Mouse (Mus musculus) embryonic facial prominence, embryonic 10.5 days (tissue): ENCODE data around the gene Gm34653. TPM values are rescaled to one million over a fixed set of nuclear protein-coding genes. Genes with fewer than 3 reads are reported as not detected.
"Not testable (repeated sequence)": the region's sequence is repeated elsewhere in the genome, so short reads cannot be mapped to it uniquely, and the experiment has no call there.

Source experiments
- DNase-seq: peaks from one replicate; pipeline ENCODE4 v3.0.0-alpha.2; 2017; ENCODE audit warnings: low spot score
- H3K27ac ChIP-seq: fragments of 300-500 bp; sonication (generic); replicated peaks from 2 replicates; pipeline ENCODE4 v1.5.1; 2016; ENCODE audit warnings: mild to moderate bottlenecking
- H3K27me3 ChIP-seq: fragments of 300-500 bp; sonication (generic); replicated peaks from 2 replicates; pipeline ENCODE4 v1.6.1; 2016; ENCODE audit warnings: low read depth, mild to moderate bottlenecking; ENCODE audit not compliant: poor library complexity, severe bottlenecking
- H3K36me3 ChIP-seq: fragments of 300-500 bp; sonication (generic); replicated peaks from 2 replicates; pipeline ENCODE4 v1.6.1; 2016; ENCODE audit warnings: mild to moderate bottlenecking, moderate library complexity
- H3K4me1 ChIP-seq: fragments of 300-500 bp; sonication (generic); 2 replicates; pipeline ENCODE4 v1.6.1; 2016
- H3K4me3 ChIP-seq: fragments of 300-500 bp; sonication (generic); 2 replicates; pipeline ENCODE4 v1.5.1; 2016; ENCODE audit warnings: mild to moderate bottlenecking, moderate library complexity
- H3K9me3 ChIP-seq: fragments of 300-500 bp; sonication (generic); 2 replicates; pipeline ENCODE4 v1.6.1; 2016; ENCODE audit warnings: mild to moderate bottlenecking
- WGBS: fragments of 180-500 bp; shearing (Covaris S2); methylation state at CpG from one replicate; pipeline ENCODE4 v1.1.7; 2016; 5-methylcytosine and 5-hydroxymethylcytosine counted together
- polyA plus RNA-seq: library from polyadenylated mRNA; unstranded; fragments of >200 nt; fragmentation: Nextera tagmentation; extraction: Ambion mirVana; gene quantifications from 2 replicates; pipeline ENCODE4 v1.2.1, GENCODE M21; 2016

Gm34653 gene
- polyA plus RNA-seq, 1 experiment from 2014 or later: 0.09 TPM

GRCm38 (mm10) chr2:34803746-34804145 lies 29.1 kb upstream of the Gm34653 start:
- Histone ChIP-seq H3K9me3 (no peaks in the 10 kb centered on the region), H3K27me3 (no peaks in the 10 kb centered on the region), H3K36me3 (peaks cover 47% of the 10 kb centered on the region), H3K4me1 (peaks cover 30% of the 10 kb centered on the region), H3K27ac (no peak overlapping the region), H3K4me3 (peak overlapping the region; percentile 69)
- no peak for DNase-seq
- WGBS: 82% methylated on average over 3 of the region's 3 CpGs

- Histone ChIP-seq H3K27ac (no peak overlapping the region), H3K27me3 (no peaks in the 10 kb centered on the region), H3K9me3 (no peaks in the 10 kb centered on the region), H3K36me3 (peaks cover 51% of the 10 kb centered on the region), H3K4me1 (peaks cover 26% of the 10 kb centered on the region), H3K4me3 (peak overlapping the region; percentile 69; the same call in 1 of the 2 replicates)
- WGBS: 96% methylated on average over 2 of the region's 2 CpGs
- DNase-seq: no peak
Observed at GRCm38 (mm10) chr2:34804172-34804571, 28.6 kb upstream of the Gm34653 start.

GRCm38 (mm10) chr2:34804815-34805214 lies 28.0 kb upstream of the Gm34653 start:
- DNase-seq: no peak
- WGBS: 95% methylated on average over 1 of the region's 1 CpGs
- H3K36me3 ChIP-seq: peaks cover 58% of the 10 kb centered on the region
- H3K9me3 ChIP-seq: no peaks in the 10 kb centered on the region
- peaks cover 24% of the 10 kb centered on the region for H3K4me1 ChIP-seq
- no peaks in the 10 kb centered on the region for H3K27me3 ChIP-seq
- H3K4me3 ChIP-seq: no peak overlapping the region
- no peak overlapping the region for H3K27ac ChIP-seq

- Histone ChIP-seq H3K4me1 (peaks cover 18% of the 10 kb centered on the region), H3K27me3 (no peaks in the 10 kb centered on the region), H3K27ac (no peak overlapping the region), H3K36me3 (peaks cover 63% of the 10 kb centered on the region), H3K9me3 (no peaks in the 10 kb centered on the region), H3K4me3 (no peak overlapping the region)
- 94% methylated on average over 10 of the region's 10 CpGs for WGBS
- no peak for DNase-seq
Observed at GRCm38 (mm10) chr2:34805364-34805950, 27.4 kb upstream of the Gm34653 start.

- H3K4me3 ChIP-seq: no peak overlapping the region
- H3K36me3 ChIP-seq: peaks cover 89% of the 10 kb centered on the region
- no peak overlapping the region for H3K27ac ChIP-seq
- H3K27me3 ChIP-seq: no peaks in the 10 kb centered on the region
- H3K9me3 ChIP-seq: no peaks in the 10 kb centered on the region
- peaks cover 14% of the 10 kb centered on the region for H3K4me1 ChIP-seq
- DNase-seq: no peak
- 88% methylated on average over 2 of the region's 2 CpGs for WGBS
Observed at GRCm38 (mm10) chr2:34808057-34808456, 24.8 kb upstream of the Gm34653 start.

GRCm38 (mm10) chr2:34809568-34809967 lies 23.2 kb upstream of the Gm34653 start:
- H3K27ac ChIP-seq: no peak overlapping the region
- H3K4me1 ChIP-seq: no peaks in the 10 kb centered on the region
- no peak for DNase-seq
- H3K36me3 ChIP-seq: peaks cover 94% of the 10 kb centered on the region
- no peak overlapping the region for H3K4me3 ChIP-seq
- H3K27me3 ChIP-seq: no peaks in the 10 kb centered on the region
- WGBS: 92% methylated on average over 1 of the region's 1 CpGs
- no peaks in the 10 kb centered on the region for H3K9me3 ChIP-seq

GRCm38 (mm10) chr2:34810775-34811174 lies 22.0 kb upstream of the Gm34653 start:
- H3K9me3 ChIP-seq: no peaks in the 10 kb centered on the region
- no peak overlapping the region for H3K27ac ChIP-seq
- peaks cover 96% of the 10 kb centered on the region for H3K36me3 ChIP-seq
- no peaks in the 10 kb centered on the region for H3K4me1 ChIP-seq
- WGBS: 94% methylated on average over 3 of the region's 3 CpGs
- no peak overlapping the region for H3K4me3 ChIP-seq
- DNase-seq: no peak
- H3K27me3 ChIP-seq: no peaks in the 10 kb centered on the region

GRCm38 (mm10) chr2:34812706-34813105 lies 20.1 kb upstream of the Gm34653 start:
- H3K27me3 ChIP-seq: no peaks in the 10 kb centered on the region
- no peaks in the 10 kb centered on the region for H3K4me1 ChIP-seq
- DNase-seq: no peak
- no peak overlapping the region for H3K27ac ChIP-seq
- WGBS: 91% methylated on average over 7 of the region's 7 CpGs
- no peak overlapping the region for H3K4me3 ChIP-seq
- H3K9me3 ChIP-seq: no peaks in the 10 kb centered on the region
- H3K36me3 ChIP-seq: peaks cover 95% of the 10 kb centered on the region

- H3K4me3 ChIP-seq, H3K27me3 ChIP-seq, DNase-seq, H3K4me1 ChIP-seq, H3K27ac ChIP-seq, H3K9me3 ChIP-seq: not testable (repeated sequence)
- H3K36me3 ChIP-seq: peaks cover 93% of the 10 kb centered on the region
- 93% methylated on average over 2 of the region's 2 CpGs for WGBS
Observed at GRCm38 (mm10) chr2:34815893-34816292, 16.9 kb upstream of the Gm34653 start.

- Histone ChIP-seq H3K4me3 (no peak overlapping the region), H3K27ac (no peak overlapping the region), H3K4me1 (no peaks in the 10 kb centered on the region), H3K36me3 (peaks cover 84% of the 10 kb centered on the region), H3K9me3 (no peaks in the 10 kb centered on the region), H3K27me3 (no peaks in the 10 kb centered on the region)
- DNase-seq: no peak
- 91% methylated on average over 2 of the region's 2 CpGs for WGBS
Observed at GRCm38 (mm10) chr2:34818492-34818891, 14.3 kb upstream of the Gm34653 start.

GRCm38 (mm10) chr2:34825827-34826459 lies 6.9 kb upstream of the Gm34653 start, which contains the start of gene Fbxw2:
Gene Fbxw2, minus strand, starts transcription at chr2:34826311.
- H3K36me3 ChIP-seq: peaks cover 20% of the 10 kb centered on the region
- WGBS: under 1% methylated on average over 57 of the region's 57 CpGs
- peak within 1 kb of the TSS; percentile 85 for H3K4me3 ChIP-seq
- H3K4me1 ChIP-seq: peaks cover 18% of the 10 kb centered on the region
- peak within 1 kb of the TSS; percentile 88 for H3K27ac ChIP-seq
- peak; percentile 96 for DNase-seq
- peaks cover 8% of the 10 kb centered on the region; the same call in 1 of the 2 replicates for H3K9me3 ChIP-seq
- no peaks in the 10 kb centered on the region for H3K27me3 ChIP-seq

GRCm38 (mm10) chr2:34826460-34827231 lies 6.2 kb upstream of the Gm34653 start:
- peak; percentile 27 for DNase-seq
- Histone ChIP-seq H3K27ac (peak overlapping the region; percentile 88), H3K36me3 (peaks cover 15% of the 10 kb centered on the region), H3K9me3 (peaks cover 8% of the 10 kb centered on the region; the same call in 1 of the 2 replicates), H3K4me3 (peak overlapping the region; percentile 85), H3K27me3 (no peaks in the 10 kb centered on the region), H3K4me1 (peaks cover 18% of the 10 kb centered on the region)
- 37% methylated on average over 20 of the region's 21 CpGs for WGBS
